Mouse (Mus musculus) kidney, adult 18-20 months (tissue): Measurements from ENCODE around the gene Cyfip1.
"Not testable (repeated sequence)": the region's sequence is repeated elsewhere in the genome, so short reads cannot be mapped to it uniquely, and the experiment has no call there.

Experiments used
- DNase-seq: peaks from one replicate; pipeline ENCODE4 v3.0.0; 2021

Gene Cyfip1

GRCm38 (mm10) chr7:55865750-55866416 lies 24.3 kb downstream of the Cyfip1 start:
- no peak for DNase-seq

DNA sequence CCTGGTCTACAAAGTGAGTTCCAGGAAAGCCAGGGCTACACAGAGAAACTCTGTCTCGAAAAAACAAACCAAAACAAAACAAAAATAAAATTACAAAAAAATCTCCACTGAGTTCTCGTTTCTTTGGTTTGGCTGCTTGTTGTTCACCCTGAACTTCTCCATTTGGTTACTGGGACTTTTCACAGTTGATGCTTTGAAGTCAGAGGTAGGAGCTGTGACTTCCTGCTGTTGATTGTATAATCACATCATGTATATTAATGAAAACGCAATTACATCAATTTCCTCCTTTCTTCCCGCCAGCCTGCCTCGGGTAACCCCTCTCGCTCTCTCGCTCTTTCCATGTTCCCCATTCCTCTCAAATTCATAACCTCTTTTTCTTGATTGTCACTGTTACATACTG lies 26.7 kb downstream of the Cyfip1 start:
- no peak for DNase-seq

GRCm38 (mm10) chr7:55869220-55869619 lies 27.7 kb downstream of the Cyfip1 start:
- peak; percentile 30 for DNase-seq

- DNase-seq: no peak
Observed at GRCm38 (mm10) chr7:55870340-55871020, 28.9 kb downstream of the Cyfip1 start.

DNA sequence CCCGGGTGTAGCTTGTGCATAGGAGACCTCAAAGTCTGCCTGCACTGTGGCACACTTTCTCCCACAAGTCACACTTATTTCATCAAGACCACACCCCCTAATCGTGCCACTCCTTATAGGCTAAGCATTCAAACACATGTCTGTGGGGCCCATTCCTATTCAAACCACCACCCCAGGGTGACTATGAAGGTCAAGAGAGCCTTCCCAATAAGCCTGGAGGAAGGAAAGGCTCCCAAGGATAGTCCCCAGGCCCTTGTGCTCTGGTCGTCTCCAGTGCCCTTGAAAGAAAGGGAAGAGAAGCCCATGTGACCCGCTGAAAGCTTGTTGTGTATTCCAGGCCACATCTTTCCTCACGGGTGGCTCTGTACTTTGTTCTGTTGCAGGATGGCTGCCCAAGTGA lies 29.9 kb downstream of the Cyfip1 start:
- no peak for DNase-seq

- DNase-seq: no peak
Observed at GRCm38 (mm10) chr7:55874703-55875102, 33.2 kb downstream of the Cyfip1 start.

DNA sequence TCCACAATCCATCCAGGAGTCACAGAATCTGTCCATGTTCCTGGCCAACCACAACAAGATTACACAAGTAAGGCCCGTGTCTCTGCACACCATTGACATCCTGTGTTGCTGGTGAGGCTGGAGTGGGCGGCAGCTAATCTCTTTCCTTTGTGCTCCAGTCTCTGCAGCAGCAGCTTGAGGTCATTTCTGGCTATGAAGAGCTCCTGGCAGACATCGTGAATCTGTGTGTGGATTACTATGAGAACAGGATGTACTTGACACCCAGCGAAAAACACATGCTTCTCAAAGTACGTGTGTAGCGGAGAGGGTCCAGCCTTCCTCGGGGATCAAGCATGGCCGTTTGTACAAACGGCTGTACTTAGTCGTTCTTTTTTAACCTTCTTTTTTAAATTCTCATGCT lies 36.2 kb downstream of the Cyfip1 start:
- no peak for DNase-seq

GRCm38 (mm10) chr7:55880882-55881281 lies 39.3 kb downstream of the Cyfip1 start:
- DNase-seq: no peak

GRCm38 (mm10) chr7:55888603-55889002 lies 47.1 kb downstream of the Cyfip1 start:
- DNase-seq: no peak

DNA sequence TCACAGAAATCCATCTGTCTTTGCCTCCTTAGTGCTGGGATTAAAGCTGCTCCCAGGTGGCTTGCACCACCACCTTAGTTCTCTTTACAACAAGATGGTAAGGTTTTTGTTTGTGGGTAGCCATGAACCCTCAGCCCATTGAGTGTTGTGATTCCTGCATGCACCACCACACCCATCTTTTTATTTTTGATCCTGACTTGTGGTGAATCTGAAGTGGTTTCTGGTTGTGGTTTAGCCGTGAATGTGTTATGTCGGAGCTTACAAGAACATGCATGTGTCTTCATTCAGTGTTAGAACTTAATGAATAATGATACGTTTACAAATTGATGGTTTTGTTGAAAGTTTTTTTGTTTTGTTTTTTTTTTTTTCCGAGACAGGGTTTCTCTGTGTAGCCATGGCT lies 48.5 kb downstream of the Cyfip1 start:
- no peak for DNase-seq

DNA sequence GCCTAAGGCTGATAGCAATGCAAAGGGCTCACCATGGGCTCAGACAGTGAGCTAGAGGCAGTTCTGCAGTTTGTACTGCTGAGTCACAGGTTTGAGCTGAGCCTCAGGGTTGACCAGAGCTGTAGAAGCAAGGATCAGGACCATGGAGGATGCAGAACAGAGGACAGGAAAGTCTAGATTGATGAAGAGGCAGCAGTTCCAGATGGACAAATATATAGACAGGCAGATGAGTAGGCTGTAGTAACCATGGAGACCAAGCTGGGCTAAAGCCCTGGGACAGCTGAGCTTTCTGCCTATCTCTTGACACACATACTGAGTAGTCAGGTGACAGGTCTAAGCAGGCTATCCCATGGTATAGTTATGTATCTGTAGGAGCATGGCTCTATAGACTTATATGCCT lies 49.2 kb downstream of the Cyfip1 start:
- no peak for DNase-seq

GRCm38 (mm10) chr7:55891797-55892196 lies 50.3 kb downstream of the Cyfip1 start:
- no peak for DNase-seq

GRCm38 (mm10) chr7:55903766-55904165 lies 62.2 kb downstream of the Cyfip1 start:
- DNase-seq: no peak

DNA sequence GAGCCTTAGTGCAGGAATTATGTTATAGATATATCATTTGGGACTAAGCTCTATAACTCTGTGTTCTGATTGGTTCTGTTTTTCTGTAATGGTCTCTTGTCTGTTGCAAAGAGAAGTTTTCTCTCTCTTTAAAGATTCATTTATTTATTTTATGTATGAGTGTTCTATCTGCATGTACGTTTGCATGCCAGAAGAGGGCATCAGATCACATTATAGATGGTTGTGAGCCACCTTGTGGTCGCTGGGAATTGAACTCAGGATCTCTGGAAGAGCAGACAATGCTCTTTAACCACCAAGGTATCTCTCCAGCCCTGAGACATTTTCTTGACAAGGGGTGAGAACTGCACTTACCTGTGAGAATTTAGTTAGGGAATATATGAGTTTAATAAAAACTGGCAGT lies 63.9 kb downstream of the Cyfip1 start:
- DNase-seq: no peak

GRCm38 (mm10) chr7:55909519-55909918 lies 68.0 kb downstream of the Cyfip1 start:
- no peak for DNase-seq

DNA sequence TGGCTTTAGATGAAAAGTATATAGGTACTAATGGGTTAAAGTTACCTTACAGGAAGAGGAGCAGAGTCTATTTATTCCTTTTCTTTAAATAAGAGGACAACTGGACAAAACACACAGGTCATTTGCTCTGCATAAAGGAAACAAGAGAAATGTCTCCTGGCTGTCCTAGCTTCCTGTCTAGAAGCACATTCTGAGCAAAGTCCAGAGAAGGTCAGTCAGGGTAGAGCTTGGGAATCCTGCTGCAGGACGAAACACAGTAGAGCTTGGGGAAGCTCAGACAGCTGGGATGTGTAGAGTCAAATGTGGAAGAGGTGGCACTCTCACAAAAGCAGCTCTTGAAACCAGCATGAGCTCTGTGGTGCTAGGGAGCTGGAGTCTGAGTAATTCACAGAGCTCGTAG lies 68.8 kb downstream of the Cyfip1 start:
- no peak for DNase-seq

GRCm38 (mm10) chr7:55911371-55911770 lies 69.8 kb downstream of the Cyfip1 start:
- DNase-seq: peak; percentile 46

DNA sequence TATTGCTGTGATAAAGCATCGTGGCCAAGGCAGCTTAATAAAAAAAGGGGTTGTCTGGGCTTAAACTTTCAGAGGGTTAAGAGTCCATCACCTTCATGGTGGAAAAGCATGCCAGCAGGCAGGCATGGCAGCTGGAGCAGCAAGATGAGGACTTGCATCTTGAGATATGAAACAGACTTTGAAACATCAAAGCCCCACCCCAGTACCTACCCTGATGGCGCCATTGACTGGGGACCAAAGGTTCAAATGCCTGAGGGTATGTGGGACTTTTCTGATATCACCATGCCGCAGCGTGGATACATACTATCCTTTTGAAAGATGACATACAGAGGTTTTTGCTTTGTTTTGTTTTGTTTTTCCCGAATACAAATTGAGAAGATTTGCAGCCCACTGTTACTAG lies 70.6 kb downstream of the Cyfip1 start:
- no peak for DNase-seq

DNA sequence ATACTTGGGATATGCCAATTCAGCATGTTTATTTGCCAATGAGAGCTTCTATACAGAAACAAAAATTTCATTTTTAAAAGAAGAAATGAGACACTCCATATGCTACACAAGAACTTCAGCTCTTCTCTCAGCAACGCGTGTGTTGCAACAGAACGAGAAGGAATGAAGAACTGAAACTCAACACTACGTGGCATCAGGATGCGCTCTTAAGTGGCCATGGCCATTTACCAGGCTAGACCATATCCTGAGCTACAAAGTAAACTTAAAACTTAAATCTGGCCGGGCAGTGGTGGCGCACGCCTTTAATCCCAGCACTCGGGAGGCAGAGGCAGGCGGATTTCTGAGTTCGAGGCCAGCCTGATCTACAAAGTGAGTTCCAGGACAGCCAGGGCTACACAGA lies 76.8 kb downstream of the Cyfip1 start:
- DNase-seq: not testable (repeated sequence)

DNA sequence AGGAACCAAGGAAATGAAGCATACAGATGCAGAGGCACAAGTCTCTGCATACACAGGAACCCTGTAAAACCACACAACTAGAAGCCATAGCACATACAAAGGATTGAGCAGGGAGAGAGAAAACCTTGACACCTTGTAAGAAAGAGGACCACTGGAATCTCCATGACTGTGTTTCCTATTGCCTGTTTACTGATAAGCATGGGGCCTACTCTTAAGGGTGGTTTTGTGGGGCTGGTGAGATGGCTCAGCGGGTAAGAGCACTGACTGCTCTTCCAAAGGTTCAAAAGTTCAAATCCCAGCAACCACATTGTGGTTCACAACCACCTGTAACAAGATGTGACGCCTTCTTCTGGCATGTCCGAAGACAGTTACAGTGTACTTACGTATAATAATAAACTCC lies 85.7 kb downstream of the Cyfip1 start:
- no peak for DNase-seq

DNA sequence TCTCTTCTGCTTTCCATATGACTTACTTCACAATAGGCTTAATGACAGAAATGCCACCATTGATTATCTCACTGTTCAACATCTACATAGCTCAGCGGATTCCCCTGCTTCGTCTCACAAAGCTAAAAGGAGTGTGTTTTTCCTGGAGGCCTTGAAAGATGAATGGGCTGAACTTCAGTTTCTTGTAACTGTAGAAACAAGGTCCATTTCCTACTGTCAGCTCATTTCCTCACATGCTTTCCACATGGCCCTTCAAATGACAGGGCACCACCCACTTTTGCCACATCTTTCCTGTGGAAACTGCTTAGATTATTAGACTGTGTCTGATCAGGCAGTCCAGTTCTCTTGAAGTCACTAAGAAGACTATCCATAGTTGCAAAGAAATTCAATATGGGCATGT lies 87.1 kb downstream of the Cyfip1 start:
- no peak for DNase-seq

- no peak for DNase-seq
Observed at GRCm38 (mm10) chr7:55935025-55935424, 93.5 kb downstream of the Cyfip1 start.

DNA sequence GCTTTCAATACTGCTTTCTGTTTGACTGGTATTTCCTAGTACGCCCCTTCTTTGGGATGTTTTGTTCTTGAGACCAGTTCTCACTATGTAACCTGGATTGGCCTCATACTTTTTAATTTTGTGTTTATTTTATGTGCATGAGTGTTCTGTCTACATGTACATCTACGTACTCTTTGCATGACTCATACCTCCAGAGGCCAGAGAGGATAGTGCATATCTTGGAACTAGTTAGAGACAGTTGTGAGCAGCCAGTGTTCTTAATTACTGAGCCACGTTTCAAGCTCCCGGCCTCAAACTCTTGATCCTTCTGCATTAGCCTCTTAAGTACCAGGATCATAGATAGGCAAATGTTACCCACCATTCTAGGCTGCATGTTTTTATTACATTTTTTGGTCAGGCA lies 96.8 kb downstream of the Cyfip1 start:
- DNase-seq: no peak

DNA sequence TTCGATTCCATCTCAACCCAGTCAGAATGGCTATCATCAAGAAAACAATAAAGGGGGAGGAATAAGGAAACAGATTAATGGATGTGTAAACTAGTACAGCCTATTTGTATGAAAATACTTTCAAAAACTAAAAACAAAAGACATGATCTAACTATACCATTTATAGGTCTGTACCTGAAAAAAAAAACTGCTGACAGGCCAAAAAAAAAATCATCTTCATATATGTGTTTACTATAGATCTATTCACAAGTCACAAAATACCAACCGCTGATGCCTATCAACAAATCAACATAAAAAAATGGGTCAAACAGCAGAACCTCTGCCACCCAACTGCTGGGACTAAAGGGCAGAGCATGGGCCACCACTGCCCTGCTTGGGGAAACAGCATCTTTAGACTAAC lies 114.5 kb downstream of the Cyfip1 start:
- DNase-seq: no peak

DNA sequence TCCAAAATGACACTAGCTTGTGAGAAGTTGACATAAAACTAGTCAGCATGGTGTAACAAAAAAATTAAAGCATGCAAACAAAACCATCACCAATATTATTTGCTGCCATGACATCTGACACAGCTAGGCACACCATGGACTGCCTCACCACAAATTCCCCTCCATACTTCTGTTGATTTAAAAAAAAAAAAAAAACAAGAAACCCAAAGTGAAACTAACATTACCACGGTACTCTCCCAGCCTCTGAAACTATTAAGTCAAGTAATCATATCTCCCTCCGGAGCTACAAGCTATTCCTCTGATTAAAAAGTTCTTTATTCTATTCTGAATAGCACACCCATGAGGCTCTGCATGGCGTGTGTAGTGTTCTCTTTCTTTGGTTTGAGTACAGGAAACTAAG lies 115.6 kb downstream of the Cyfip1 start:
- no peak for DNase-seq
